In the genomic region with DNA sequence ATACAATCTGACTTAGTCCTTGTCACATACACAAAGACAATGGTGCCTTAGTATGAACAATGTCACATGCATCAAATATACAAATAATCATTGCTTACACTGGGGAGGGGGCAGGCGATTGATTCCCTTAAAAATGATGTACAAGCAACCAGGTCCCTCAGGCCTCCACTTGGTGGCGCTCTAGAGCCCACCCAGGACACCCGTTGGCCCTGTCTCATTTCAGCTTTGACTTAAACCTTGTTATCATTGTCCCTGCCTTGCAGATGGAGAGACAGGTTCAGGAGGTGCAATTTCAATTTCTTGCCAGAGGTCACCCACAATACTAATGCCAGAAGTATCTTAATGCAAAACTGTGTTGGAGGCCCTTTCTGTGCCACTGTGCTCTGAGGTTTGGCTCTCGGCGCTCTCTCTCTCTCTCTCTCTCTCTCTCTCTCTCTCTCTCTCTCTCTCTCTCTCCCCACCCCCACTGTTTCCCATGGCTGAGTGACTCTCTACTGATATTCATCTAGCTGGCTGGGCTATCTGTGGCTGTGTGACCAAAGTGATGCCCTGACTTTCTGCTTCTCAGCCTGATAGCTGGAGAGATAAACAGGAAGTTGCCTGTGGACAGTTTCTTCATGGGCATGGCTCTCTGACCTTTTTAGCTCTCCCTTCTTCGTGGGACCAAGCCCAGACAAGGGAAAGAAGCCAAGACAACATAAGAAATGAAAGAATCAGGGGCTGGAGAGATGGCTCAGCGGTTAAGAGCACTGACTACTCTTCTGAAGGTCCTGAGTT, we compare ENCODE assay signal across 8 mouse cellular contexts. TPM values are rescaled to one million over a fixed set of nuclear protein-coding genes. Genes with fewer than 3 reads are reported as not detected.
DNase-seq lines count a peak whose midpoint lies in the region; ATAC-seq lines count a peak whose summit lies in the region.

No protein-coding gene starts in this region.

- 39% methylated on average over 7 of the region's 7 CpGs for WGBS in embryonic facial prominence, embryonic 10.5 days

- DNase-seq in gastrocnemius, adult 18-20 months (ENCODE audit: low spot score), result peak; percentile 61
- DNase-seq in gastrocnemius, postnatal 25 days, result no peak
- peak; percentile 43 for DNase-seq in urinary bladder, postnatal 25 days (ENCODE audit: low spot score)
- DNase-seq in urinary bladder, adult 18-20 months (ENCODE audit: low spot score in 2 of 2), result no peak
- peak; percentile 77 for DNase-seq in embryonic facial prominence, embryonic 10.5 days (ENCODE audit: low spot score)
- DNase-seq in kidney, postnatal 4 days, result peak; percentile 74 to 78

- ATAC-seq in megakaryocyte progenitor cell, adult 5-6 weeks (replicated peaks; ENCODE audit: poor library complexity), result peak; percentile 79
- no peak for ATAC-seq in erythroid progenitor cell, adult 5-6 weeks (replicated peaks; ENCODE audit: low FRiP score, poor library complexity, severe bottlenecking)

- no peaks in the 10 kb centered on the region for H3K27me3 ChIP-seq in embryonic facial prominence, embryonic 10.5 days (replicated peaks; ENCODE audit: low read depth, poor library complexity, severe bottlenecking)

- H3K36me3 ChIP-seq in embryonic facial prominence, embryonic 10.5 days (replicated peaks), result no peaks in the 10 kb centered on the region

- H3K4me1 ChIP-seq in embryonic facial prominence, embryonic 10.5 days, result peaks cover 77% of the 10 kb centered on the region

- no peak overlapping the region for H3K4me3 ChIP-seq in embryonic facial prominence, embryonic 10.5 days

- peak overlapping the region; percentile 85 for H3K27ac ChIP-seq in embryonic facial prominence, embryonic 10.5 days (replicated peaks)

- no peaks in the 10 kb centered on the region for H3K9me3 ChIP-seq in embryonic facial prominence, embryonic 10.5 days

RNA-seq across cellular contexts. Expression of a gene that starts 35.7 kb away (rescaled TPM):
- total RNA-seq in gastrocnemius, adult 18-20 months (2021), result 10 to 100 TPM; 33.4 to 36.0 TPM
- 10 to 100 TPM; 57.7 to 62.2 TPM for total RNA-seq in gastrocnemius, postnatal 25 days (2021)
- polyA plus RNA-seq in embryonic facial prominence, embryonic 10.5 days (2016; fragmentation: Nextera tagmentation; extraction: Ambion mirVana), result not detected in 2 replicates
- total RNA-seq in megakaryocyte progenitor cell, adult 5-6 weeks (2015), result not detected in 2 replicates
- not detected in 2 replicates for total RNA-seq in megakaryocyte progenitor cell, adult 5-6 weeks (2017)
- total RNA-seq in erythroid progenitor cell, adult 5-6 weeks (2015; ENCODE audit: low replicate concordance), result not detected in 2 replicates
- not detected in 2 replicates for total RNA-seq in erythroid progenitor cell, adult 5-6 weeks (2017; ENCODE audit: low replicate concordance)

Comparison
In these comparisons a context has a peak if more than half of its experiments do, and no peak if none do; other contexts are left out.
1. DNase-seq: peak in gastrocnemius, adult 18-20 months (single experiment), urinary bladder, postnatal 25 days (single experiment), embryonic facial prominence, embryonic 10.5 days (single experiment) and kidney, postnatal 4 days (2 of 2); none in gastrocnemius, postnatal 25 days (single experiment) and urinary bladder, adult 18-20 months (0 of 2).
2. RNA of a gene that starts 35.7 kb away (total RNA-seq): 57.7 to 62.2 TPM in gastrocnemius, postnatal 25 days and 33.4 to 36.0 TPM in gastrocnemius, adult 18-20 months; not detected in megakaryocyte progenitor cell, adult 5-6 weeks and not detected in erythroid progenitor cell, adult 5-6 weeks; every median in the first group is over 10 times any median in the second.